Mouse (Mus musculus): Measurements from ENCODE around the gene Skiv2l. TPM values are rescaled to one million over a fixed set of nuclear protein-coding genes. Genes with fewer than 3 reads are reported as not detected.
"Not testable (repeated sequence)": the region's sequence is repeated elsewhere in the genome, so short reads cannot be mapped to it uniquely, and the experiment has no call there.

Skiv2l gene
- total and polyA plus RNA-seq, 2 experiments from 2014 or later = 18.7 to 40.3 TPM

DNA sequence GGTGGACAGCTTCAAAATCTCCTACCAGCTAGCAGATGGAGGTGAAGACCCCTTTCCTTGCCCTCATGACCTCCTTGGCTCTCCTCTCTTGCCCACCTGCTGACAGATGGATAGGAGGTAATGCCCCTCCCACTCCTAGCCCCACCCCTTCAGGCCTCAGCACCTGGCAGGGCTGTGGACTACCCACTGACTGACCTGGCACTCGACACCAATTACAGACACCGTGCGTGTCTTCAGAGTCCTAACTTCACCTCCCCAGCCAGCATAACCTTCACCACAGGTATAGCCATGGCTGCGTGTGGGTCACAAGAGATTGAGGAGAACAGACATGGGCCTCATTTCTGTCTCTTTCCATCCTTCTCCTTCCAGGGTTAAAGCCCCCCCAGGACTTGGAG is 50.5 kb downstream of the Skiv2l start:
- no peaks in the 10 kb centered on the region for H3K36me3 ChIP-seq (replicated peaks; ENCODE audit: control insufficient read depth, insufficient read depth, low read length)
- WGBS = 91% methylated on average over 4 of the region's 4 CpGs
- no peak for TF ChIP-seq EP300 (IDR thresholded peaks at IDR 0.05; ENCODE audit: low read depth)
- no peak for TF ChIP-seq CTCF (IDR thresholded peaks at IDR 0.05; ENCODE audit: low read depth)
- H3K4me2 ChIP-seq (ENCODE audit: low read depth, low read length) = no peak overlapping the region
- DNase-seq (ENCODE audit: low spot score) (no peak), ATAC-seq (ENCODE audit: insufficient read depth, low read depth) (no peak)
- no peaks in the 10 kb centered on the region for H3K4me1 ChIP-seq (ENCODE audit: control insufficient read depth, insufficient read depth)
- no peak overlapping the region for H3K9ac ChIP-seq (replicated peaks; ENCODE audit: low read depth, low read length)
- H3K27ac ChIP-seq (ENCODE audit: low read depth) = no peak overlapping the region
- H3K27me3 ChIP-seq (ENCODE audit: control insufficient read depth, insufficient read depth, low read length) = no peaks in the 10 kb centered on the region
- no peaks in the 10 kb centered on the region for H3K9me3 ChIP-seq (replicated peaks; ENCODE audit: control insufficient read depth, low read length)
- H3K4me3 ChIP-seq (ENCODE audit: low read depth, low read length) = no peak overlapping the region

DNA sequence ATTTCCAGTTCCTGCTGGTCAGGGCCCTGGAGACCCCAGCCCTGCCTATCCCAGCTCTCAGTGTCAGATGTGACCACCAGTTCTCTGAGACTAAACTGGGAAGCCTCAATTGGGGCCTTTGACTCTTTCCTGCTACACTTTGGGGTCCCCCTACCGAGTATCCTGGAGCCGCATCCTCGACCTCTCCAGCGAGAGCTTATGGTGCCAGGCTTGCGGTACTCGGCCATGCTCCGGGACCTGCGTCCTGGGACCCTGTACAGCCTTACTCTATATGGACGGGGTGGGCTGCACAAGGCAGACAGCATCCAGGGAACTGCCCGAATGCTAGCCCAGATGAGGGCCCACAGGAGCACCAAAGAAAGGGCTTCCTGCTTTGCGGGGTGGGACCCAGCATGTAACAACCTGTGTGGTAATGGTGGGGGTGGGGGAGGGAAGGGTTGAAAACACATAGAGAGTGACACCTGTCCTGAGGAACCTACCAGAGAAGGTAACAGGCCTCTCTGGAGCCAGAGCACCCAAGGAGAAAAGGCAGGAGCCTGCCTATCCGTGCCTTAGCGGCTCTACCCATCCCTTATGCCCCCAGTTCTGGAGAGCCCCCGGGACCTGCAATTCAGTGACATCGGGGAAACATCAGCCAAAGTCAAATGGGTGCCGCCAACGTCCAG is 51.0 kb downstream of the Skiv2l start:
- Histone ChIP-seq H3K4me1 (ENCODE audit: control insufficient read depth, insufficient read depth) (no peaks in the 10 kb centered on the region), H3K4me3 (ENCODE audit: low read depth, low read length) (no peak overlapping the region), H3K9me3 (replicated peaks; ENCODE audit: control insufficient read depth, low read length) (no peaks in the 10 kb centered on the region), H3K27me3 (ENCODE audit: control insufficient read depth, insufficient read depth, low read length) (no peaks in the 10 kb centered on the region), H3K4me2 (ENCODE audit: low read depth, low read length) (no peak overlapping the region), H3K27ac (ENCODE audit: low read depth) (no peak overlapping the region), H3K36me3 (replicated peaks; ENCODE audit: control insufficient read depth, insufficient read depth, low read length) (no peaks in the 10 kb centered on the region), H3K9ac (replicated peaks; ENCODE audit: low read depth, low read length) (no peak overlapping the region)
- WGBS = 81% methylated on average over 14 of the region's 17 CpGs
- DNase-seq (ENCODE audit: low spot score) = no peak
- no peak for ATAC-seq (ENCODE audit: insufficient read depth, low read depth)
- no peak for TF ChIP-seq CTCF (IDR thresholded peaks at IDR 0.05; ENCODE audit: low read depth)
- TF ChIP-seq EP300 (IDR thresholded peaks at IDR 0.05; ENCODE audit: low read depth) = no peak

DNA sequence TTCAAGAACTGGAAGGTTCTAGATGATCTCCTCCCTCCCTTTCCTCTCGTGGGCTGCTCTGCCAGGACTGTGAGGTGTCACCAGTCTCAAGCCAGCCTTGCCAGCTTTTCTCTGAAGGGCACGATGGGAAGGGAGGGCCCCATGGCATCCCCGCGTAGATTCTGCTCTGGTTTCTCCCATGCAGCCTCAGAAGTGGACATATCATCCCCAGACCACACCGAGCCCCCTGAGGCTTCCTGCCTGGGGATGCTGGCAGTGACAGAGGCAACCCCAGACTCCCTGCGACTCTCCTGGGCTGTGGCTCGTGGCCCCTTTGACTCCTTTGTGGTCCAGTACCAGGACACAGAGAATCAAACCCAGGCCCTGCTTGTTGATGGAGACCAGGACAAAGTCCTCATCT is 51.9 kb downstream of the Skiv2l start:
- H3K4me2 ChIP-seq (ENCODE audit: low read depth, low read length); ATAC-seq (ENCODE audit: insufficient read depth, low read depth); H3K4me1 ChIP-seq (ENCODE audit: control insufficient read depth, insufficient read depth); H3K9ac ChIP-seq (replicated peaks; ENCODE audit: low read depth, low read length); H3K27me3 ChIP-seq (ENCODE audit: control insufficient read depth, insufficient read depth, low read length); H3K9me3 ChIP-seq (replicated peaks; ENCODE audit: control insufficient read depth, low read length); H3K4me3 ChIP-seq (ENCODE audit: low read depth, low read length); H3K36me3 ChIP-seq (replicated peaks; ENCODE audit: control insufficient read depth, insufficient read depth, low read length); H3K27ac ChIP-seq (ENCODE audit: low read depth); DNase-seq (ENCODE audit: low spot score): not testable (repeated sequence)
- 78% methylated on average over 6 of the region's 7 CpGs for WGBS

DNA sequence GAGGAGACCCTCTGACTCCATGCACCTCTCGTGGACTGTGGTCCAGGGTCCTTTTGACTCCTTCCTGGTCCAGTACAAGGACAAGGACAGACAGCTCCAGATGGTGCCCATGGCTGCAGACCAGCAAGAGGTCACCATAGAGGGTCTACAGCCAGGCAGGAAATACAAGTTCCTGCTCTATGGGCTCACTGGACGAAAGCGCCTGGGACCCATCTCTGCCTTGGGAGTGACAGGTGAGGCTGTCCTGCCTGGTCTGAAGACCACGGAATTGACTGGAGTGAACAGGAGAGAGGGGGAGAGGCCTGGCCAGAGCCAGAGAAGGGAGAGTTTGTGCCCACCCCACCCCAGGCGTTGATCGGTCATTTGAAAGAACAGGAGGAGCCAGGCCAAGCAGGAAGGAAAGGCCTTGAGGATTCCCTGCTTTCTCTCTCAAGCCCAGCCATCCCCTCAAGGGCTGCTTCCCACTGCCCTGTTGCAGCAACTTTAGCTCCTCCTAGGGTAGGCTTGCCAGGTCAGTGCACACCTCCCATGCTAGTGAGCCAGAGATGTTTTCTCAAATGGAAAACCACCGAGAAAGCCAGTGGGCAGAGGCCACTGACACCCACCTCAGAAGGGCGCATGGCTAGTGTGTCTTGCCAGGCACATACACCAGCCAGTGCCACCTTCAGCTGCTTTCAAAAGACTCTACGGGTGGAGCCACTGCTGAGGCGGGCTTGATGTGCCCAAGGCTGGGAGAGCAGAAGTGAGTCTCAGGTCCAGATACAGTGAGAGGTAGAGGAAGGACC is 52.6 kb downstream of the Skiv2l start:
- H3K9me3 ChIP-seq (replicated peaks; ENCODE audit: control insufficient read depth, low read length); H3K27me3 ChIP-seq (ENCODE audit: control insufficient read depth, insufficient read depth, low read length); H3K36me3 ChIP-seq (replicated peaks; ENCODE audit: control insufficient read depth, insufficient read depth, low read length); H3K4me2 ChIP-seq (ENCODE audit: low read depth, low read length); H3K4me3 ChIP-seq (ENCODE audit: low read depth, low read length); ATAC-seq (ENCODE audit: insufficient read depth, low read depth); H3K27ac ChIP-seq (ENCODE audit: low read depth); DNase-seq (ENCODE audit: low spot score); H3K4me1 ChIP-seq (ENCODE audit: control insufficient read depth, insufficient read depth); H3K9ac ChIP-seq (replicated peaks; ENCODE audit: low read depth, low read length): not testable (repeated sequence)
- 75% methylated on average over 10 of the region's 10 CpGs for WGBS

DNA sequence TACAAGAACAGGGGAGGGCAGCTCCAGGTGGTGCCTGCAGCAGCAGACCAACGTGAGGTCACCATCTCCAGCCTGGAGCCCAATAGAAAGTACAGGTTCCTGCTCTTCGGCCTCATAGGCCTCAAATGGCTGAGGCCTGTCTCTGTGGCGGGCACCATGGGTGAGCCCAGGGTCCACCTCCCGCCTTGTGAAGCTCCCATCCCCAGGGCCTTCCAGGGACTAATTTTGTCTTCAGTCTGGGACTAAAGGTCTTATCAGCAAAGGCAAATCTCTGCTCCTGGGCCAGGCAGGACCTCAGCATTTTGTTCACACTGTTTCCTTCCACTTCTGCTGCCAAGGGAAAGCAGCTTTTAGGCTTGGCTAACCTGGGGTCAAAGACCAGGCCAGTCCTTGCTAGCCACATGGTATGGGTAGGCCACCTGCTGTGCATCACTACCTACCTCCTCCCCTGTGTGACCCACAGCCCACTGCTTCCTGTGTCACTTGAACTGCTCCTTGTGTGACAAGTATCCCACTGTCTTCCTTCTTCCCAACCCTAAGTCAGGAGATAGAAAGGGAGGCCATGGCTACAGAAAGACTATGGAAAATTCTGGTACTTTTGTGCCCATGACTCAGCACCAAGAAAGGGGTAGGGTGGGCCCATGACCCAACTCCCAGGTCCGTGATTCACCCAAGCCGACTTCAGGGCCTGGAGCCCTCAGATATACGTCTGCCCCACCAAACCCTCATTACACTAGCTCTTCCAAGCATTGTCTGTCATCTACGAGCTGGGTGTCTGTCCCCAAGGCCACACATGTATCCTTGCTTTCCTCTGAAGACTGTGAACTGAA is 53.5 kb downstream of the Skiv2l start:
- H3K4me3 ChIP-seq (ENCODE audit: low read depth, low read length) = no peak overlapping the region
- 0 out of 2 replicates have a peak, but pooled peaks cover 4% of the 10 kb centered on the region for H3K9me3 ChIP-seq (replicated peaks; ENCODE audit: control insufficient read depth, low read length)
- no peaks in the 10 kb centered on the region for H3K27me3 ChIP-seq (ENCODE audit: control insufficient read depth, insufficient read depth, low read length)
- no peak for ATAC-seq (ENCODE audit: insufficient read depth, low read depth)
- no peak for TF ChIP-seq EP300 (IDR thresholded peaks at IDR 0.05; ENCODE audit: low read depth)
- no peak for TF ChIP-seq CTCF (IDR thresholded peaks at IDR 0.05; ENCODE audit: low read depth)
- no peak overlapping the region for H3K4me2 ChIP-seq (ENCODE audit: low read depth, low read length)
- no peaks in the 10 kb centered on the region for H3K4me1 ChIP-seq (ENCODE audit: control insufficient read depth, insufficient read depth)
- DNase-seq (ENCODE audit: low spot score) = no peak
- no peak overlapping the region for H3K9ac ChIP-seq (replicated peaks; ENCODE audit: low read depth, low read length)
- no peaks in the 10 kb centered on the region for H3K36me3 ChIP-seq (replicated peaks; ENCODE audit: control insufficient read depth, insufficient read depth, low read length)
- no peak overlapping the region for H3K27ac ChIP-seq (ENCODE audit: low read depth)
- 79% methylated on average over 8 of the region's 8 CpGs for WGBS

Measured in heart, postnatal 0 days (tissue).